Mouse (Mus musculus) frontal cortex, postnatal 36 days (tissue): ENCODE measurements around the gene Mybpc1.
"Not testable (repeated sequence)": the region's sequence is repeated elsewhere in the genome, so short reads cannot be mapped to it uniquely, and the experiment has no call there.

Experiments
- DNase-seq, 2 experiments: peaks; one replicate each; pipeline ENCODE4 v3.0.0; 2022; ENCODE audit warnings: low spot score in 2 of 2

Mybpc1 gene

GRCm38 (mm10) chr10:88552738-88553137, 52.2 kb downstream of the Mybpc1 start:
- no peak for DNase-seq

GRCm38 (mm10) chr10:88550225-88550624, 54.7 kb downstream of the Mybpc1 start:
- DNase-seq: no peak

GRCm38 (mm10) chr10:88547635-88548034, 57.3 kb downstream of the Mybpc1 start:
- DNase-seq: no peak

GRCm38 (mm10) chr10:88530631-88531030, 74.3 kb downstream of the Mybpc1 start:
- DNase-seq: no peak

- peak; percentile 15 to 31 for DNase-seq
Observed at GRCm38 (mm10) chr10:88524016-88524415, 80.9 kb downstream of the Mybpc1 start.

GRCm38 (mm10) chr10:88523212-88523611, 81.7 kb downstream of the Mybpc1 start:
- DNase-seq: no peak

GRCm38 (mm10) chr10:88522795-88523194, 82.2 kb downstream of the Mybpc1 start:
- DNase-seq: no peak

- DNase-seq: not testable (repeated sequence)
Observed at GRCm38 (mm10) chr10:88515049-88515448, 89.9 kb downstream of the Mybpc1 start.

- DNase-seq: peak; percentile 37 to 40
Observed at GRCm38 (mm10) chr10:88514495-88514894, 90.5 kb downstream of the Mybpc1 start.

- DNase-seq: no peak
Observed at GRCm38 (mm10) chr10:88513574-88514135, 91.3 kb downstream of the Mybpc1 start.

GRCm38 (mm10) chr10:88511355-88511754, 93.6 kb downstream of the Mybpc1 start:
- DNase-seq: no peak

- no peak for DNase-seq
Observed at GRCm38 (mm10) chr10:88510503-88511271, 94.3 kb downstream of the Mybpc1 start.

- DNase-seq: no peak
Observed at GRCm38 (mm10) chr10:88507691-88508143, 97.2 kb downstream of the Mybpc1 start.

GRCm38 (mm10) chr10:88505256-88505655, 99.7 kb downstream of the Mybpc1 start:
- no peak for DNase-seq

GRCm38 (mm10) chr10:88504481-88504880, 100.5 kb downstream of the Mybpc1 start:
- no peak for DNase-seq

- DNase-seq: peak; percentile 61 to 72
Observed at GRCm38 (mm10) chr10:88503421-88504314, 101.3 kb downstream of the Mybpc1 start, which contains the start of gene Chpt1. Gene Chpt1 (minus strand): TSS chr10:88504073.

GRCm38 (mm10) chr10:88502919-88503318, 102.0 kb downstream of the Mybpc1 start:
- DNase-seq: peak in 1 of 2 experiments; percentile 16

- DNase-seq: peak in 1 of 2 experiments; percentile 44
Observed at GRCm38 (mm10) chr10:88501886-88502765, 102.8 kb downstream of the Mybpc1 start.

GRCm38 (mm10) chr10:88501370-88501769, 103.6 kb downstream of the Mybpc1 start:
- DNase-seq: no peak

- no peak for DNase-seq
Observed at GRCm38 (mm10) chr10:88499993-88500392, 105.0 kb downstream of the Mybpc1 start.
